Mouse (Mus musculus) ES-E14 (cell line): ENCODE results near the gene Nid1. TPM values are rescaled to one million over a fixed set of nuclear protein-coding genes. Genes with fewer than 3 reads are reported as not detected.
"Not testable (repeated sequence)": the region's sequence is repeated elsewhere in the genome, so short reads cannot be mapped to it uniquely, and the experiment has no call there.

Experiments used
- DNase-seq: peaks from one replicate; pipeline ENCODE4 v3.0.0-alpha.2; 2013; ENCODE audit warnings: low read depth, low spot score
- H3K27ac ChIP-seq: 2 replicates; pipeline ENCODE4 v1.5.1; 2012; ENCODE audit warnings: low read depth, mild to moderate bottlenecking, low read length, moderate library complexity, mixed read lengths; ENCODE audit not compliant: poor library complexity, insufficient read depth, severe bottlenecking
- H3K36me3 ChIP-seq: 2 replicates; pipeline ENCODE4 v1.6.1; 2012; ENCODE audit warnings: mild to moderate bottlenecking, low read length, moderate library complexity, mixed read lengths; ENCODE audit not compliant: control insufficient read depth, poor library complexity, insufficient read depth, severe bottlenecking
- H3K4me1 ChIP-seq, 2 experiments: fragments of 150-350 bp in 1 of 2; sonication (generic) in 1 of 2; 2 replicates each; pipeline ENCODE4 v1.6.1; 2012; ENCODE audit warnings: low read length in 2 of 2, mild to moderate bottlenecking in 1 of 2, mixed read lengths in 1 of 2; ENCODE audit not compliant: control insufficient read depth in 2 of 2, insufficient read depth in 2 of 2, poor library complexity in 1 of 2
- H3K4me3 ChIP-seq, 2 experiments: fragments of 150-350 bp in 1 of 2; sonication (generic) in 1 of 2; 2 replicates each; pipeline ENCODE4 v1.5.1; 2012; ENCODE audit warnings: low read length in 2 of 2, low read depth in 1 of 2, mild to moderate bottlenecking in 1 of 2, mixed read lengths in 1 of 2; ENCODE audit not compliant: insufficient read depth in 1 of 2, poor library complexity in 1 of 2, severe bottlenecking in 1 of 2
- H3K9ac ChIP-seq: 2 replicates; pipeline ENCODE4 v1.6.1; 2012; ENCODE audit warnings: low read depth, mild to moderate bottlenecking, low read length, mixed read lengths; ENCODE audit not compliant: poor library complexity, insufficient read depth, severe bottlenecking
- H3K9me3 ChIP-seq: fragments of 150-350 bp; sonication (generic); 2 replicates; pipeline ENCODE4 v1.6.1; 2012; ENCODE audit warnings: low read depth, mild to moderate bottlenecking, low read length; ENCODE audit not compliant: control insufficient read depth, insufficient read depth
- CHD2 ChIP-seq: IDR thresholded peaks from 2 replicates; pipeline ENCODE4 v1.6.1; 2014; ENCODE audit warnings: mild to moderate bottlenecking, low read depth, low read length, inconsistent platforms
- HCFC1 ChIP-seq: IDR thresholded peaks from 2 replicates; pipeline ENCODE4 v1.6.1; 2012; ENCODE audit warnings: low read length, inconsistent platforms, borderline replicate concordance; ENCODE audit not compliant: insufficient read depth
- MAFK ChIP-seq: IDR thresholded peaks from 2 replicates; pipeline ENCODE4 v1.6.1; 2014; ENCODE audit warnings: mild to moderate bottlenecking, low read depth, low read length, inconsistent platforms; ENCODE audit not compliant: insufficient read depth
- ZC3H11A ChIP-seq: IDR thresholded peaks from 2 replicates; pipeline ENCODE4 v1.6.1; 2012; ENCODE audit warnings: low read depth, mild to moderate bottlenecking, inconsistent platforms, low read length, borderline replicate concordance
- ZNF384 ChIP-seq: IDR thresholded peaks from 2 replicates; pipeline ENCODE4 v1.6.1; 2012; ENCODE audit warnings: low read depth, low read length, inconsistent platforms
- in situ Hi-C, 2 experiments: fragments of 600-800 bp; cut with MboI; formaldehyde crosslinking; loops; one replicate each; pipeline ENCODE4 v1.15.1; 2025; ENCODE audit warnings: low sequenced_read_pairs in 2 of 2, inconsistent platforms in 1 of 2; ENCODE audit not compliant: unreplicated experiment in 2 of 2
- total RNA-seq: library from RNA; depleted of rRNA; stranded (reverse); fragments of 300-350 nt; gene quantifications from 2 replicates; pipeline ENCODE4 v1.2.3, GENCODE M21; 2012

Nid1 gene
- total RNA-seq, 1 experiment, result 143 TPM

GRCm38 (mm10) chr13:13405511-13405910 is 31.8 kb upstream of the Nid1 start:
- DNase-seq, H3K9ac ChIP-seq, H3K36me3 ChIP-seq, H3K4me1 ChIP-seq, H3K27ac ChIP-seq, H3K4me3 ChIP-seq, H3K9me3 ChIP-seq: not testable (repeated sequence)
- in situ Hi-C loops, result loop anchor here in 1 of 2 experiments (25.0 kb wide), 1 partner anchor 168 kb away; no protein-coding TSS in a partner anchor

GRCm38 (mm10) chr13:13414206-13414605 is 23.1 kb upstream of the Nid1 start:
- TF ChIP-seq MAFK, result no peak
- TF ChIP-seq HCFC1, result no peak
- no peak for TF ChIP-seq ZNF384
- no peak for TF ChIP-seq ZC3H11A
- TF ChIP-seq CHD2, result no peak
- DNase-seq, result no peak

GRCm38 (mm10) chr13:13415120-13416006 is 22.0 kb upstream of the Nid1 start:
- not testable (repeated sequence) for H3K9me3 ChIP-seq

More at GRCm38 (mm10) chr13:13414206-13414605, 23.1 kb upstream of the Nid1 start:
- in situ Hi-C loops, result loop anchor here in 1 of 2 experiments (25.0 kb wide), 1 partner anchor 177 kb away; no protein-coding TSS in a partner anchor
- no peak overlapping the region for H3K27ac ChIP-seq
- no peaks in the 10 kb centered on the region for H3K4me1 ChIP-seq
- no peak overlapping the region for H3K9ac ChIP-seq
- H3K4me3 ChIP-seq, result no peak overlapping the region
- no peaks in the 10 kb centered on the region for H3K9me3 ChIP-seq
- H3K36me3 ChIP-seq, result no peaks in the 10 kb centered on the region

GRCm38 (mm10) chr13:13416007-13416337 is 21.4 kb upstream of the Nid1 start:
- in situ Hi-C loops, result loop anchor here in 1 of 2 experiments (25.0 kb wide), 1 partner anchor 179 kb away; no protein-coding TSS in a partner anchor
- H3K36me3 ChIP-seq, DNase-seq, H3K4me3 ChIP-seq, H3K4me1 ChIP-seq, H3K9me3 ChIP-seq, H3K9ac ChIP-seq, H3K27ac ChIP-seq: not testable (repeated sequence)

More at GRCm38 (mm10) chr13:13415120-13416006, 22.0 kb upstream of the Nid1 start:
- H3K9ac ChIP-seq, H3K4me1 ChIP-seq, H3K27ac ChIP-seq, H3K36me3 ChIP-seq: not testable (repeated sequence)
- H3K4me3 ChIP-seq, result peak overlapping the region in 1 of 2 experiments; percentile 38; a peak in 1 of 4 replicates
- in situ Hi-C loops, result loop anchor here in 1 of 2 experiments (25.0 kb wide), 1 partner anchor 178 kb away; no protein-coding TSS in a partner anchor
- peak; percentile 52 for DNase-seq

- H3K4me1 ChIP-seq, H3K9ac ChIP-seq, H3K36me3 ChIP-seq, H3K4me3 ChIP-seq, DNase-seq, H3K9me3 ChIP-seq, H3K27ac ChIP-seq: not testable (repeated sequence)
- in situ Hi-C loops, result loop anchor here in 1 of 2 experiments (25.0 kb wide), 1 partner anchor 182 kb away; no protein-coding TSS in a partner anchor
Observed at GRCm38 (mm10) chr13:13418859-13419258, 18.5 kb upstream of the Nid1 start.

GRCm38 (mm10) chr13:13423301-13423700 is 14.1 kb upstream of the Nid1 start:
- not testable (repeated sequence) for DNase-seq, H3K9ac ChIP-seq, H3K27ac ChIP-seq

GRCm38 (mm10) chr13:13436161-13436560 is 1.2 kb upstream of the Nid1 start:
- H3K4me3 ChIP-seq, H3K27ac ChIP-seq, H3K4me1 ChIP-seq, in situ Hi-C loops, DNase-seq, H3K9me3 ChIP-seq, H3K36me3 ChIP-seq, H3K9ac ChIP-seq: not testable (repeated sequence)

More at GRCm38 (mm10) chr13:13423301-13423700, 14.1 kb upstream of the Nid1 start:
- H3K4me1 ChIP-seq, H3K36me3 ChIP-seq, H3K9me3 ChIP-seq, H3K4me3 ChIP-seq: not testable (repeated sequence)
- in situ Hi-C loops, result loop anchor here in 1 of 2 experiments (25.0 kb wide), 1 partner anchor 186 kb away; no protein-coding TSS in a partner anchor
